Mouse (Mus musculus): ENCODE data around the gene Zfp819. TPM values are rescaled to one million over a fixed set of nuclear protein-coding genes. Genes with fewer than 3 reads are reported as not detected.

Zfp819 gene
- polyA plus RNA-seq, 1 experiment from 2014 or later: 0.54 TPM

GRCm38 (mm10) chr7:43601884-43602283 is 5.1 kb upstream of the Zfp819 start:
- WGBS: 13% methylated on average over 5 of the region's 5 CpGs
- Histone ChIP-seq H3K4me3 (replicated peaks; ENCODE audit: low read depth, low read length) (no peak overlapping the region), H3K9ac (replicated peaks; ENCODE audit: low read length) (no peak overlapping the region), H3K27ac (replicated peaks; ENCODE audit: low read depth, low read length) (no peak overlapping the region), H3K4me2 (ENCODE audit: low read length) (no peak overlapping the region), H3K36me3 (ENCODE audit: control insufficient read depth, insufficient read depth, low read length) (no peaks in the 10 kb centered on the region), H3K9me3 (ENCODE audit: control insufficient read depth, low read length) (no peaks in the 10 kb centered on the region), H3K4me1 (ENCODE audit: control insufficient read depth, insufficient read depth, low read length) (peaks cover 8% of the 10 kb centered on the region; the same call in 1 of the 2 replicates), H3K27me3 (ENCODE audit: control insufficient read depth, insufficient read depth, low read length) (no peaks in the 10 kb centered on the region)
- no peak for ATAC-seq (ENCODE audit: low FRiP score, low TSS enrichment)
- DNase-seq: no peak

- Histone ChIP-seq H3K4me1 (ENCODE audit: control insufficient read depth, insufficient read depth, low read length) (peaks cover 6% of the 10 kb centered on the region), H3K9me3 (ENCODE audit: control insufficient read depth, low read length) (no peaks in the 10 kb centered on the region), H3K36me3 (ENCODE audit: control insufficient read depth, insufficient read depth, low read length) (no peaks in the 10 kb centered on the region), H3K9ac (replicated peaks; ENCODE audit: low read length) (no peak overlapping the region), H3K4me3 (replicated peaks; ENCODE audit: low read depth, low read length) (no peak overlapping the region; the same call in 1 of the 2 replicates), H3K27ac (replicated peaks; ENCODE audit: low read depth, low read length) (no peak overlapping the region), H3K27me3 (ENCODE audit: control insufficient read depth, insufficient read depth, low read length) (no peaks in the 10 kb centered on the region), H3K4me2 (ENCODE audit: low read length) (peak overlapping the region; percentile 79)
- DNase-seq: no peak
- WGBS: 29% methylated on average over 5 of the region's 5 CpGs
- ATAC-seq (ENCODE audit: low FRiP score, low TSS enrichment): no peak
These were observed 846 bp downstream of the Zfp819 start for GRCm38 (mm10) chr7:43607743-43608287.

- Histone ChIP-seq H3K4me2 (ENCODE audit: low read length) (no peak overlapping the region), H3K4me3 (replicated peaks; ENCODE audit: low read depth, low read length) (no peak overlapping the region), H3K36me3 (ENCODE audit: control insufficient read depth, insufficient read depth, low read length) (no peaks in the 10 kb centered on the region), H3K27me3 (ENCODE audit: control insufficient read depth, insufficient read depth, low read length) (no peaks in the 10 kb centered on the region), H3K9me3 (ENCODE audit: control insufficient read depth, low read length) (no peaks in the 10 kb centered on the region), H3K9ac (replicated peaks; ENCODE audit: low read length) (no peak overlapping the region), H3K27ac (replicated peaks; ENCODE audit: low read depth, low read length) (no peak overlapping the region), H3K4me1 (ENCODE audit: control insufficient read depth, insufficient read depth, low read length) (peaks cover 6% of the 10 kb centered on the region)
- DNase-seq: no peak
- WGBS: 85% methylated on average over 7 of the region's 7 CpGs
- ATAC-seq (ENCODE audit: low FRiP score, low TSS enrichment): no peak
These were observed 1.4 kb downstream of the Zfp819 start for GRCm38 (mm10) chr7:43608316-43608824.

GRCm38 (mm10) chr7:43613816-43614551 is 7.0 kb downstream of the Zfp819 start:
- DNase-seq (no peak), ATAC-seq (ENCODE audit: low FRiP score, low TSS enrichment) (no peak)
- Histone ChIP-seq H3K36me3 (ENCODE audit: control insufficient read depth, insufficient read depth, low read length) (no peaks in the 10 kb centered on the region), H3K27ac (replicated peaks; ENCODE audit: low read depth, low read length) (no peak overlapping the region), H3K9me3 (ENCODE audit: control insufficient read depth, low read length) (no peaks in the 10 kb centered on the region), H3K27me3 (ENCODE audit: control insufficient read depth, insufficient read depth, low read length) (no peaks in the 10 kb centered on the region), H3K4me1 (ENCODE audit: control insufficient read depth, insufficient read depth, low read length) (no peaks in the 10 kb centered on the region), H3K9ac (replicated peaks; ENCODE audit: low read length) (no peak overlapping the region), H3K4me2 (ENCODE audit: low read length) (no peak overlapping the region), H3K4me3 (replicated peaks; ENCODE audit: low read depth, low read length) (no peak overlapping the region)
- WGBS: 84% methylated on average over 14 of the region's 14 CpGs

GRCm38 (mm10) chr7:43622927-43623326 is 16.0 kb downstream of the Zfp819 start:
- Histone ChIP-seq H3K9me3 (ENCODE audit: control insufficient read depth, low read length) (no peaks in the 10 kb centered on the region), H3K4me1 (ENCODE audit: control insufficient read depth, insufficient read depth, low read length) (no peaks in the 10 kb centered on the region), H3K27me3 (ENCODE audit: control insufficient read depth, insufficient read depth, low read length) (no peaks in the 10 kb centered on the region), H3K4me2 (ENCODE audit: low read length) (no peak overlapping the region), H3K36me3 (ENCODE audit: control insufficient read depth, insufficient read depth, low read length) (no peaks in the 10 kb centered on the region), H3K9ac (replicated peaks; ENCODE audit: low read length) (no peak overlapping the region), H3K4me3 (replicated peaks; ENCODE audit: low read depth, low read length) (no peak overlapping the region), H3K27ac (replicated peaks; ENCODE audit: low read depth, low read length) (no peak overlapping the region)
- 86% methylated on average over 7 of the region's 7 CpGs for WGBS
- no peak for ATAC-seq (ENCODE audit: low FRiP score, low TSS enrichment)
- DNase-seq: no peak

GRCm38 (mm10) chr7:43623819-43624218 is 16.9 kb downstream of the Zfp819 start:
- Histone ChIP-seq H3K36me3 (ENCODE audit: control insufficient read depth, insufficient read depth, low read length) (no peaks in the 10 kb centered on the region), H3K4me1 (ENCODE audit: control insufficient read depth, insufficient read depth, low read length) (no peaks in the 10 kb centered on the region), H3K9me3 (ENCODE audit: control insufficient read depth, low read length) (no peaks in the 10 kb centered on the region), H3K4me2 (ENCODE audit: low read length) (peak overlapping the region; percentile 33), H3K4me3 (replicated peaks; ENCODE audit: low read depth, low read length) (no peak overlapping the region), H3K27me3 (ENCODE audit: control insufficient read depth, insufficient read depth, low read length) (no peaks in the 10 kb centered on the region), H3K27ac (replicated peaks; ENCODE audit: low read depth, low read length) (no peak overlapping the region), H3K9ac (replicated peaks; ENCODE audit: low read length) (no peak overlapping the region)
- no peak for ATAC-seq (ENCODE audit: low FRiP score, low TSS enrichment)
- peak; percentile 13 for DNase-seq
- 18% methylated on average over 10 of the region's 10 CpGs for WGBS

- H3K4me3 ChIP-seq (replicated peaks; ENCODE audit: low read depth, low read length): no peak overlapping the region
- no peaks in the 10 kb centered on the region for H3K4me1 ChIP-seq (ENCODE audit: control insufficient read depth, insufficient read depth, low read length)
- no peaks in the 10 kb centered on the region for H3K36me3 ChIP-seq (ENCODE audit: control insufficient read depth, insufficient read depth, low read length)
- H3K9me3 ChIP-seq (ENCODE audit: control insufficient read depth, low read length): no peaks in the 10 kb centered on the region
- H3K9ac ChIP-seq (replicated peaks; ENCODE audit: low read length): no peak overlapping the region
- DNase-seq: no peak
- no peak overlapping the region for H3K27ac ChIP-seq (replicated peaks; ENCODE audit: low read depth, low read length)
- no peak overlapping the region for H3K4me2 ChIP-seq (ENCODE audit: low read length)
- WGBS: 44% methylated on average over 3 of the region's 3 CpGs
- no peaks in the 10 kb centered on the region for H3K27me3 ChIP-seq (ENCODE audit: control insufficient read depth, insufficient read depth, low read length)
- ATAC-seq (ENCODE audit: low FRiP score, low TSS enrichment): no peak
These were observed 18.1 kb downstream of the Zfp819 start for GRCm38 (mm10) chr7:43625065-43625464.

- Histone ChIP-seq H3K4me2 (ENCODE audit: low read length) (no peak overlapping the region), H3K4me1 (ENCODE audit: control insufficient read depth, insufficient read depth, low read length) (no peaks in the 10 kb centered on the region), H3K27me3 (ENCODE audit: control insufficient read depth, insufficient read depth, low read length) (no peaks in the 10 kb centered on the region), H3K9ac (replicated peaks; ENCODE audit: low read length) (no peak overlapping the region), H3K27ac (replicated peaks; ENCODE audit: low read depth, low read length) (no peak overlapping the region), H3K36me3 (ENCODE audit: control insufficient read depth, insufficient read depth, low read length) (no peaks in the 10 kb centered on the region), H3K9me3 (ENCODE audit: control insufficient read depth, low read length) (no peaks in the 10 kb centered on the region), H3K4me3 (replicated peaks; ENCODE audit: low read depth, low read length) (no peak overlapping the region)
- no peak for ATAC-seq (ENCODE audit: low FRiP score, low TSS enrichment)
- DNase-seq: no peak
- 91% methylated on average over 8 of the region's 8 CpGs for WGBS
These were observed 18.9 kb downstream of the Zfp819 start for GRCm38 (mm10) chr7:43625794-43626422.

Measured in midbrain, embryonic 14.5 days (tissue).